Mouse (Mus musculus): ENCODE results near the gene Cacna1a.
A peak's percentile ranks its signal among the peaks of the same experiment; 100 is the strongest.
"Not testable (repeated sequence)": the region's sequence is repeated elsewhere in the genome, so short reads cannot be mapped to it uniquely, and the experiment has no call there.

Gene Cacna1a

DNA sequence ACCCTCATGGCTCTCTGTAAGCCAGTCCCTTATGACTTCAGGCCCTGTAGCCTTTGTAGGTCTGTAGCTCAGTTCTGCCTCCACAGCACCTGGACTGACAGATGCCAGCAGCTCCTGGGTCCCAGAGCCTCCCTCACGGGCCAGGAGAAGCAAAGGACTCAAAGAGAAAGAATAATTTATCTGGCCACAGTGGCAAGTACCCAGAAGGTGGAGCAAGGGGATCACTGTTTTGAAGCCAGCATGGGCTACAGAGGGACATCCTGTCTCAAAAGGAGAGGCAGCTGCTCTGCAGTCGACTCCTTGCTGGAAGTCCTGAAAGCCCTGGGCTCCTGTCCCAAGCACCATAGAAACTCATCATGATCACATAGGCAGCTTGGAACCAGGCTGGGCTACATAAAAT, 198.0 kb downstream of the Cacna1a start:
- no peak for DNase-seq (ENCODE audit: low read depth, low spot score)

DNA sequence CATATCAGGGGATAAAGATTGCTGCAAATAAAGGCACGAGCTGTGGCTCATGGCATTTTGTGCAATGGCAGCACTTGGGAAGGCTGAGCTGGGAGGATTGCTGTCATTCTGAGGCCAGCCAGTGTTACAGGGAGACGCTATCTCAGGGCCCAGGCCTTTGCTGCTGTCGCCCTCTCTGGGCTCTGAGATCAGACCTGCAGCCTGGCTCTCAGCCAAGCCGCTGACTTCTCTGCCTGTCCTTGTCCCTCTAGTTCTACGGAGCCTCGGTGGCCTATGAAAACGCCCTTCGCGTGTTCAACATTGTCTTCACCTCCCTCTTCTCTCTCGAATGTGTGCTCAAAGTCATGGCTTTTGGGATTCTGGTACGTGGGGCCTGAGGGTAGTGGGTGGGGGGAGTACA, 200.3 kb downstream of the Cacna1a start:
- no peak for DNase-seq (ENCODE audit: low read depth, low spot score)

DNA sequence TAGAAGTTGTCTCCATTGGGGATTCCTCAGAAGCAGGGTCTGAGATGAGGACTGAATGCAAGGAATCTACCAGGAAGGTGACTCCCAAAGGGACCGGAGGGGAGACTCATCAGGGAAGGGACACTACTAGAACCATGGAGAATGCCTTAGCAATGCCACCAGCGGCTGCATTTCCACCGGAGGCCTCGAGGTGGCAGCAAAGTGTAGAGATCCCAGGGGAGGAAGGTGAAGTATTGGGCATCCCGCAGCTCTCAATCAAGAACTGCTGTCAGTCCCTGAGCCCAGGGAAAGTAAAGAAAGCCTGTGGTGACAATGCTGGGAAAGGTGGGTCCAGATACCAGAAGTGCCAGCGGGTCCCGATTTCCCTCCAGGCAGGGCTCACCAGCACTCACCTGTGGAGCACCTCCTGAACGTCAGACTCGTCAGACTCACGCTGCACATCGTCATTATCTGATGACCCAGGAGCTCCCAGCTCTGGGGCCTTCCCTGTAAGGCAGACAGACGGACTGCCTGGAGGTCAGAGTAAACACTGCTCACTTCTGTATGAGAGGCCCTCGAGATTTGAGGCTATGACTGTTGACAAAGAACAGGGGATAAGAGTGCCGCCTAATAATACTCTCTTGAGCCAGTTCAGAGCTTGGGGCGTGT, 203.9 kb downstream of the Cacna1a start:
- peak; percentile 64 for DNase-seq (ENCODE audit: low read depth, low spot score)

DNA sequence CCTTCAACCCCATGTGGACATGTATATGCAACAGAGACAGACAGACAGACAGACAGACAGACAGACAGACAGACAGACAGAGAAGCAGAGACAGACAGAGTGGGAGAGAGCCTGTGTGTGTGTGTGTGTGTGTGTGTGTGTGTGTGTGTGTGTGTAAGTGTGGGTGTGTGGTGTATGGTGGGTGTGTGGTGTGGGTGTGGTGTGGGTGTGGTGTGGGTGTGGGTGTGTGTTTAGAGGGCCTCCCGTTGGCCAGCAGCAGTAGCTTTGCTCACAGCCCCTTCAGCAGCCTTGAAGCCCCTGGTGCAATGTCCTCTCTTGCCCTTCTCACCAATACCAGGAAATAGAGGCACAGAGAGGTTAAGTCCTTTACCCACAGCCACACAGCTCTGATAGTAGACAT, 204.9 kb downstream of the Cacna1a start:
- no peak for DNase-seq (ENCODE audit: low read depth, low spot score)

DNA sequence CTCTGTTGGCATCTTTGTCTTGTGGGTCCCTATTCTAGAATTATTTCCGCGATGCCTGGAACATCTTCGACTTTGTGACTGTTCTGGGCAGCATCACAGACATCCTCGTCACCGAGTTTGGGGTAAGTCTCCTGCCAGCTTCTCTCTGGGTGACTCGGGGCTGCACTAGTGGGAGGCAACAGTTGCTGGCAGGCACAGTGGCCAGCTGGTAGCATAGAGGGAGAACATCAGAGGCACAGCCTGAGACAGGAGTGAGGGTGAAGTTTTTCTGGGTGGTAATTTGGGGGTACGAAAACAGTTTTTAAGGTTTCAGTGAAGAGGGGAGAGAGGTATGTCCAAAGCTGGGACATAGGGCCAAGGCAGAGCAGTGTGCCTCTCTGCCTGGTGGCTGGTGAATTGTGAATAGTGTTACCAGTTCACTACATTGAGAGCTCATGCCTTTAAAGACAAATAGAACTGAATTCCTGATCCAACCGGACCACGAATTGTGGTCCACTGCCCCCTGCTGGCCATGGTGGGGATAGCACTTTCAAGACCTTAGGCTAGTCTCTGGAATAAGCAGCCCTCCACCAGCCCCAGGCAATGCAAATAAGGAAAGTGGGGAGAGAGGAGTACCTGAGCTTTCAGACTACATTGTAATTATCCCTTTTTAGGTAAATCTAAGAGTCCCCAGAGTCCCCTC, 206.0 kb downstream of the Cacna1a start:
- DNase-seq (ENCODE audit: low read depth, low spot score) = peak; percentile 82

DNA sequence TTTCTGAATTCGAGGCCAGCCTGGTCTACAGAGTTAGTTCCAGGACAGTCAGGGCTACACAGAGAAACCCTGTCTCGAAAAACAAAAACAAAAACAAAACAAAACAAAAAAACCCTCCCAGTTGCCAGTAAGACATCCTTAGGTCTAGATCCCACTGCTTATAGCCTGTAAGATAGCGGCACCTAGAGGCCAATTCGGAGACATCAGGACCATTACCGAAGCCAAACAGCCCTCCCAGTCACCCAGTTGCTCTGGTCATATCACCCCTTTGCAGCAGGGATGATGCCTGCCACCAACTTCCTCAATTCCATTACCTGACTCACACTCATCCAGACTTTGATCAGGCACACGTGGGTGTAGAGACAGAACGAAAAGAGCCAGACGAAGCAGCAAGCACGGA, 207.4 kb downstream of the Cacna1a start:
- DNase-seq (ENCODE audit: low read depth, low spot score) = peak; percentile 74

DNA sequence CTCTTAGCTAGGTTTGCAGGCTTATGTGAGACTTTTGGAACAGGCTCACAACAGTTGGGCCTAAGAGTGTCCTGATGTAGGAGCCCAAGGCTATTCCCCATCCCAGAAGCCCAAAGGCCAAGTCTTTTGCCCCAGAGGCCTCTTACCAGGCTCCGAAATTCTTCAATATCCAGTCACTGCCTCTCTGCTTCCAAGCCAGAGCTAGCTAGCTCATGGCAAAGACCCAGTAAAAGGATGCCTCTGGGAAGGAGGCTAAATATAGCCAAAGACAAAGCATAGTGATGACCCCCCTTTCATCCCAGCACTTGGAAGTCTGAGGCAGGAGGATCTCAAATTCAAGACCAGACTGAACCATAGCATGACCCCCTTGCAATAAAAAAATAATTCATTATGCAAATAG, 211.2 kb downstream of the Cacna1a start:
- no peak for DNase-seq (ENCODE audit: low read depth, low spot score)

DNA sequence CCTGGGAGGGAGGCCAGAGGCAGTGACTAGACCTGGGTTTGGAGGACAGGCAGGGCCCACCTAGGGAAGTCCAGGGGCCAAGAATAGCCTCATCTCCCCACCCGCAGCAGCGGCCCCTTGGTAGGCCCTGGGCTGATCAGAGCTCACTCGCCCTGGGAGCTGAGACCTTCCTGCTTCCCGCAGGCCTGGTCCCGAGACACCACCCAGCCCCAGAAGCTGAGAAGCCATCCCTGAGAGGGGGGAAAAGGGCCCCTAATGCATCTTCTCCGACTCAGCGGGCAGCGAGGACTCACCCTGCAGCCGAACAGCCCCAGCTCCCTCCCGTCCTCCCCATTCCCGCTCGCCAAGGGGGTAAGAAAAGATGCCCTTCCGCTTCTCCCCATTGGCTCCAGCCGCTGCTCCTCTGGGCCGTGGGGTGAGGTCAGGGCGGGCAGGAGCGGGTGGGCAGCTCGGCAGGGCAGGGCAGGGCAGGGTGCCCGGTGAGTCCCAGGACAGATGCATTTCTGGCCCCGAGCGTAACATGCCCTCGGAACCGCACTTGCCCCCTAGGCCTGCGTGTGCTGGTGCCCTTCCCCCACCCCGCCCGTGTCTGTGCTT, 212.2 kb downstream of the Cacna1a start:
- no peak for DNase-seq (ENCODE audit: low read depth, low spot score)

DNA sequence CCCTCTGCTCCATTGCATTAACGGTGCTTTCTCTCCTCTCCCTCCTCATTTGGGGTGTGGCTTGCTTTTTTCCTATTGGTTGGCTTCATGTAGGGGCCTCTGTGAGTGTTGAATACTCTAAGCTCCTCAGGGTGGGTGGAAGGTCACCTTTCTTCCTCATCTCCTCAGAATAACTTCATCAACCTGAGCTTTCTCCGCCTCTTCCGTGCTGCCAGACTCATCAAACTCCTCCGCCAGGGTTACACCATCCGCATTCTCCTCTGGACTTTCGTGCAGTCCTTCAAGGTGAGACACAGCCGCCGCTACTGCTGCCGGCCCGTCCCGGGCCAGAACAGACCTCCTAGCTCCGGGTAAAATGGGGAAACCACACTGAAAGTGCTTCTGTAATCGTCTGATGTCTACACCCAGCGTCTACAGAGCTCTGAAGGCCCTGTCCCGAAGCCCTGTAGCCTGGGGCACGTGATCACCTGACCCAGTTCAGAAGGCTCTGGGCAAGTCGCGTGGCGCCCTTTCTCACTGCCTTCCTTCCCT, 213.0 kb downstream of the Cacna1a start:
- peak; percentile 61 for DNase-seq (ENCODE audit: low read depth, low spot score)

DNA sequence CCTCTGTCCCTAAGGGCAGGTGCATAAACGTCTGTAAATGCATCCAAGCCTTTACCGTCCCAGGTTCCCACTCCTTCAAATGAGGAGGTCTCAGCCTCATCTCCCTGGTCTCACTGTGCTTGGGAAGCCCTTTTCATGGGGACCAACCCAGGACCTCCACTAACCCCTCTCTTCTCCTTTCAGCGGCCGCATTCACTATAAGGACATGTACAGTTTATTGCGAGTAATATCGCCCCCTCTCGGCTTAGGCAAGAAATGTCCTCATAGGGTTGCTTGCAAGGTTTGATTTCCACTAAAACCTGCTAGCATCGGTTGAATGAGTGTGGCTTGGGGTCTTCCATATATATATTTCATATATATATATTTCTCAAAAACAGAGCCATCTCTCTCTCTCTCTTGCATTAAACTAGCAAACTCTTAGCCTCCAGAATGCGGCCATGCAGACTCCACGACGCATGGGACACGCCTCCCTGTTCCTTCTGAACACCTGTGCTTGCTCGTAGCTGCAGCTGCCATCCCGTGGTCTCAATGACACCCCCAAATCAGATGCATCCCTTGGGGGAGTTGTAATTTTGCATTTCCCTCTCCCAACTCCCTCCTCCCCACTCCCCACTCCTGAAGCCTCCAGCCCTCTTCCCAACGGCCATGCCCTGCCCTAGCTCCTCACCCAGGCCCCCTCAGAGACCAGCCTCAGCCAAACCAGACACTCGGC, 226.4 kb downstream of the Cacna1a start:
- DNase-seq (ENCODE audit: low read depth, low spot score) = peak; percentile 78

DNA sequence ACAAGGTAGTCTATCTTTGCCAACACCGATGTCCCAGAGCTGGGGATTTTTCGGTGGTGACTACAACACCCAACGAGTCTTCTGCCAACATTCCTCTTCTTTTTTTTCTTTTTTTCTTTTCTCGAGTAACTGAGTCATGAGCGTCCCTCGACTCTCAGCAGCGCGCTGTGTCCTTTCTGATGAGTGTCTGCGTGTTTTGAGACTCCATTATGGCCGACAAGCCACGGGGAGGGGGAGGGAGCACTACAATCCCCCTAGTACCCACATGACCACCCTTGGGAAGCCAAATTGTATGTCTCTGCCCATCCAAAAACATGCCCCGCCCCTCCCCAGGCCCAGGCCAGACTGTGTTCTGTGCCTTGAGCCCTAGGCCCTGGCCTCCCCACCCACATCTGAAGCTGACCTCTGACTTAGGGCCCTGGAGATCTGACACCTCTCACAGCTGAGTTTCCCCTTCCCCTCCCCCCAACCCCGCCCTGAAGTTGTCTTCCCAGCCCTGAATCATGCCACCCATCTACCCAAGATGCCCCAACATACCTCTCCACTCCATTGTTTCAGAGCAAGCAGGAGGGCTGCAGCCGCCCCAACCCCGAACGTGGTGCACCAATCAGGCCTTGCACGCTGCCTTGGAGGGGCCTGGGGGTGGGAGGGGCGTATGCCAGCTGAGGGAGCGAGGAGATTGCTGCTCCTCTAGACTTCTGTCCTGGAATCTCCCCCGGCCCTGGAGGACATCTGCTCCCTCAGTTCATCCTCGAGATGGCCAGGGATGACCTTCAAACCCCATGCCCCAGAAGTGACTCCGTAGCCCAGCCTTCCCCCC, 227.6 kb downstream of the Cacna1a start:
- no peak for DNase-seq (ENCODE audit: low read depth, low spot score)

DNA sequence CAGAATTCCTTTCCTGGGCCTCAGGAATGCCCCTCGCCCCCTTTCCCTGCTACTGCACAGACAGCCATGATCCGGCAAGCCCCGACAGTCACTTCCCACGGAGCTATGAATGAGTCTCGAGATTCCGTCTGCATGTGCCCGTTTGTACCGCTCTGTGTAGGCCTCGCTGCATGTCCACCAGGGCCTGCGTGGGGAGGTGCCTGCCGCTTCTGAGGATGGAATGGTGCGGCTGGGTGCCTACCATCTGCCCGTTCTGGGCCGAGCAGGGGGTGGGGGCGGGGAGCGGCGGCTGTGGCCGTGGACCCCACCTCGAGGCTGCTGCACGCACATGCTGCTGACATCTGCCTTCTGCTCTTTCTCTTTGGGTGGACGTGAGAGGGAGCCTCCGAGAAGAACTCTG, 228.8 kb downstream of the Cacna1a start:
- DNase-seq (ENCODE audit: low read depth, low spot score) = no peak

DNA sequence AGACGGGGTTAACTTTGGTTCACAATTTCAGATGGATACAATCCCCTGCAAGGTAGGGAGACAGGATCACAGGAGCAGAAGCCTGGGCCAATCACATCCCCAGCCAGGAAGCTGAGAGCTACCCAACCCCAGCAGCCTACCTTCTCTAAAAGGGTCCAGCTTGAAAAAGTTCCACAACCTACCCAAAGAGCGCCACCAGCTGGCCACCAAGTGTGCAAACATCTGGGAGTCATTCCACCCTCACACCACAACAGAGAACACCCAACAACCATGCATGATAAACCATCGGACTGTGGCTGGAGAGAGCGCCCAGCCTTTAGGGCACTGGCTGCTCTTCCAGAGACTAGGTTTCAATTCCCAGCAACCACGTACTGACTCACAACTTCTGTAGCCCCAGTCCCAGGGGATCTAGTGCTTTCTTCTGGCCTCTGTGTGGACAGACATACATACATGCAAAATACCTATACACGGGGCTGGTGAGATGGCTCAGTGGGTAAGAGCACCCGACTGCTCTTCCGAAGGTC, 232.9 kb downstream of the Cacna1a start:
- peak; percentile 73 for DNase-seq (ENCODE audit: low read depth, low spot score)

DNA sequence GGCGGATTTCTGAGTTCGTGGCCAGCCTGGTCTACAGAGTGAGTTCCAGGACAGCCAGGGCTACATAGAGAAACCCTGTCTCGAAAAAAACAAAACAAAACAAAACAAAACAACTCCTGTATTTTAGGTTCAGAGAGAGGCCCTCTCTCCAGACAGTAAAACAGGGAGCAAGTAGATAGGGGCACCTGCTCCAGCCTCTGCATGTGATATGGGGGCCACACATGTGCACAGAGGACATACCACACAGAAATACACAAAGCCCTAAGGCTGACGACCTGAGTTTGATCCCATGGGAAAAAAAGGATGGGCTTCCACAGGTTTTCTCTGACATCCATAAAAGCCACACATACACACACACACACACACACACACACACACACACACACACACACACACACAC, 235.2 kb downstream of the Cacna1a start:
- DNase-seq (ENCODE audit: low read depth, low spot score) = not testable (repeated sequence)

DNA sequence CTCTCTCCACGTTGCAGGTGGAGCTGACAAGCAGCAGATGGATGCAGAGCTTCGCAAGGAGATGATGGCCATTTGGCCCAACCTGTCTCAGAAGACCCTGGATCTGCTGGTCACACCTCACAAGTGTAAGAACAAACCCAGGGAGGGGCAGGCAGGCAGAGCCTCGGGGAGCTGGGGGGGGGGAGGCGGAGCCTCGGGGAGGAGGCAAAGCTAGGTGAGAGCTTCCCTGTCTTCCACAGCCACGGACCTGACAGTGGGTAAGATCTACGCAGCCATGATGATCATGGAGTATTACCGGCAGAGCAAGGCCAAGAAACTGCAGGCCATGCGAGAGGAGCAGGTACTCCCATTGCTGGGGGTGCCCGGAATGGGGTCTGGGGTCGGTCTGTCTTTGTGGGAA, 241.3 kb downstream of the Cacna1a start:
- DNase-seq (ENCODE audit: low read depth, low spot score) = peak; percentile 71

DNA sequence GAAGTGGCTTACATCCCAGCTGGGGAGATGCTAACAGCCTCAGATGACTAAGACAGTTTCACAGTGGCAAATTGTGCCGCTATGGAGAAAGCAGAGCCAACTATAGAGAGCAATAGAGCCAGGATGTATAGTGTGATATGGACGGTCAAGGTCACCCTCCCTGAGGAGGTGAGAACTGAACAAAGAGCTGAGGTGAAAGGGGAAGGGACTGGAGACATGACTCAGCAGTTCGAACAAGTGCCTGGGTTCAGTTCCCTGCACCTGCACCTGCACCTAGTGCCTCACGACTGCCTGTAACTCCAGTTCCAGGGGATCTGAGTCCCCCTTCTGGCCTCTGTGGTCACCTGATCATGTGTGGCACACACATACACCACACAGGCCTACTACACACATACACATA, 241.9 kb downstream of the Cacna1a start:
- peak; percentile 59 for DNase-seq (ENCODE audit: low read depth, low spot score)

DNA sequence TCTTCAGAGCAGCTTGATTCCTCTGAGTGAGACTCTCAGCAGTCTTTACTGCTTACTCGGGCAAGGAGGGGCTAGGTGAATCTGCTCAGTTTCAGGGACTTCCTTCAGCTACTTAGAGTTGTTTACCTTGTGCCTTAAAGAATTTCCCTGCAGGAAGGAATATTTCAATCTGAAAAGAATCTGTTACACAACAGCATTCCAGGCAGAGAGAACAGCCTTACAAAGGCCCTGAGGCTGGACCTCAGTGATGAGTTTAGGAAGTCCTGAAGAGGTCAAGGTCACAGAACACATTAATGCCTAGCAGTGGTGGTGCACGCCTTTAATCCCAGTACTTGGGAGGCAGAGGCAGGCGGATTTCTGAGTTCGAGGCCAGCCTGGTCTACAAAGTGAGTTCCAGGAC, 243.6 kb downstream of the Cacna1a start:
- DNase-seq (ENCODE audit: low read depth, low spot score) = peak; percentile 94

DNA sequence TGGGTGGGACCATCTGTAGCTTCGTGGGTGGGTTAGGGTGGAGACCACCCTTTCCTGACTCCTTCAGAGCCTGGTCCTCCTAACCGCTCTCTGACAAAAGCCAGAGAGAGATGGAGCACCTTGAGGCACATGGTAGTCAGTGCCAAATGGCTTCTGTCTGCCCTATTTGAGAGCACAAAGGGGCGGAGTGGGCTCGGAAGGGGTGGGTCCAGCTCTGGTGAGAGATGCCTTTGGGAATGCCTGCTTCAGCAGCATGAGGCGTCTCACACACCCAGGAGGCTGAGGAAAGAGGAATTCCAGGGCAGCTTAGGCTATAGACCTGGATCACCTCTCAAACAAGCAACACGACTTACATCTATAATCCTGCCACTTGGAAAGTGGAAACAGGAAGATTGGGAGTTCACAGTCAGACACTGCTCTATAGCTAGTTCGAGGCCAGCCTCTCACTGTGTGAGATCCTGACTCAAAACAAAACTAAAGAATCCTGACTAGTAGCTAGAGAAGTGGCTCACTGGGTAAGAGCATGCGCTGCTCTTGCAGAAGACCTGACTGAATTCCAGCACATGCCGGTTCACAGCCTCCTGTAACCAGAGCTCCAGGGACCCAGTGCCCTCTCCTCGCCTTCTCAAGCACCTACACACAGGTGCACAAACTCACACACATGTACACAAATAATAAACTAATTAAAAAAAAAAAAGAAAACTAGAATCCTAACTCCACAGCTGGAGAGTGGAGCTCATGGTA, 245.8 kb downstream of the Cacna1a start:
- DNase-seq (ENCODE audit: low read depth, low spot score) = peak; percentile 78

DNA sequence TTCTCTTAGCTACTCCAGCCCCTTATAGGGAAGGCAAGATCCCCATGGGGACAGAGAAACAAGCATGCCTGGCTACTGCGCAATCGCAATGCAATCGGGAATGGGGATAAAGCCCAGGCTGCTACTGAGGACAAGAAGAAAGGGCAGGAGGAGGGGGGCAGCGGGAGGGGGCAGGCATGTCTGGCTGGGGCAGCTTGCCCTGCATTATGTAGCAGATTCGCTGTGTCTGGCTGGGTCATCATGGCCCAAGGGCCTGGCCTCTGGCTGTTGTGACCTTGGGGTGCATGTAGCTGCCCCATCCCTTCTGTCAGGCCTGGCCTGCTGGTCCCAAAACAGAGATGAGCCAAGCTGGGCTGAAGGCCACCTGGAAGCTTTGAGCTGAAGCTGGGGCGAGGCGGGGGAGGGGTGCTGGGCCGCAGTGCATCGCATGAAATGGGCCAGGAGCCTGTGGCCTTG, 246.6 kb downstream of the Cacna1a start:
- DNase-seq (ENCODE audit: low read depth, low spot score) = no peak

DNA sequence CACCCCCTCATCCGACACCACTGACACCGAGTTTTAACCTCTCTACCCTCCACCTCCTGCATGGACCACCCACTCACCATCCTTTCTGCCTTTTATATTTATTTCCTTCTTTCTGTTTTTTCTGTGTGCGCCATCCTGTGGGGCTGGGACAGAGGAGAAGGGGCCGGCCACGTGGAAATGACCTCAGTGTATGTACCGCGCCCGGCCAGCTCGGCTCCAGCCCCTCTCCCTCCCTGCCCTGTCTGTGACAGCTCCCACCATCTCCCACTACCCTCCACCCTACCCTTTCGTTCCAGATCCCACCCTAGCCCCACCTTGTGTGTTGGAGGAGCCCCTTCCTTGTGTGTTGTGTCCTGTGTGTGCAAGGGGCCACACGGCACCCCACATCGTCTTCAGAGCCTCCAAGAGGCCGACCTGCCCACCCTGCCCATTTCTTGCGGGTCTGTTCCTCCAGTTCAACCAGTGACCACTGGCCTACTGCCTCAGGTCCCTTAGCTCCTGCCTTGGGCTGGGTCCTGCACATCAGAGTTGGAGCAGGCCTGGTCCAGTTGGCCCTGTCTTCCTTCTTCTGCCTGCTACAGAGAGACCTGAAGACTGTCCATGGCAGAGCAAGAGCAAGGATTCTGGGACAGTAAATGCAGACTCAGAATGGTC, 247.3 kb downstream of the Cacna1a start:
- no peak for DNase-seq (ENCODE audit: low read depth, low spot score)

Data from R1 (cell line).